Mouse (Mus musculus) kidney, embryonic 15.5 days (tissue): ENCODE data around the gene Klc2. TPM values are rescaled to one million over a fixed set of nuclear protein-coding genes. Genes with fewer than 3 reads are reported as not detected.
"Not testable (repeated sequence)": the region's sequence is repeated elsewhere in the genome, so short reads cannot be mapped to it uniquely, and the experiment has no call there.

Experiments used
- ATAC-seq: fragments of 200-750 bp; cut with Nextera tagmentation; replicated peaks from 2 replicates; pipeline ENCODE4 v1.8.0; 2017; ENCODE audit warnings: moderate TSS enrichment; ENCODE audit not compliant: low FRiP score
- H3K27ac ChIP-seq: fragments of 300-500 bp; sonication (generic); 2 replicates; pipeline ENCODE4 v1.5.1; 2015; ENCODE audit warnings: mild to moderate bottlenecking, inconsistent platforms
- H3K27me3 ChIP-seq: fragments of 300-500 bp; sonication (generic); 2 replicates; pipeline ENCODE4 v1.6.1; 2015; ENCODE audit warnings: inconsistent platforms
- H3K36me3 ChIP-seq: fragments of 300-500 bp; sonication (generic); 2 replicates; pipeline ENCODE4 v1.6.1; 2015; ENCODE audit warnings: inconsistent platforms
- H3K4me1 ChIP-seq: fragments of 300-500 bp; sonication (generic); 2 replicates; pipeline ENCODE4 v1.6.1; 2015; ENCODE audit warnings: inconsistent platforms
- H3K4me2 ChIP-seq: fragments of 300-500 bp; sonication (generic); 2 replicates; pipeline ENCODE4 v1.6.1; 2015; ENCODE audit warnings: moderate library complexity, mild to moderate bottlenecking, inconsistent platforms
- H3K4me3 ChIP-seq: fragments of 300-500 bp; sonication (generic); replicated peaks from 2 replicates; pipeline ENCODE4 v1.5.1; 2015; ENCODE audit warnings: mild to moderate bottlenecking, inconsistent platforms
- H3K9ac ChIP-seq: fragments of 300-500 bp; sonication (generic); 2 replicates; pipeline ENCODE4 v1.6.1; 2015; ENCODE audit warnings: mild to moderate bottlenecking, inconsistent platforms
- H3K9me3 ChIP-seq: fragments of 300-500 bp; sonication (generic); replicated peaks from 2 replicates; pipeline ENCODE4 v1.6.1; 2016; ENCODE audit warnings: inconsistent platforms
- WGBS: fragments of 180-500 bp; shearing (Covaris S2); methylation state at CpG from one replicate; pipeline ENCODE4 v1.1.7; 2015; ENCODE audit warnings: mixed read lengths; 5-methylcytosine and 5-hydroxymethylcytosine counted together
- polyA plus RNA-seq: library from polyadenylated mRNA; unstranded; fragments of >200 nt; fragmentation: Nextera tagmentation; extraction: Ambion mirVana; gene quantifications from 2 replicates; pipeline ENCODE4 v1.2.1, GENCODE M21; 2015

Klc2 gene
- polyA plus RNA-seq, 1 experiment from 2014 or later = 27.8 TPM

GRCm38 (mm10) chr19:5097521-5098362 lies 20.6 kb downstream of the Klc2 start:
- H3K4me1 ChIP-seq = peaks cover 59% of the 10 kb centered on the region
- H3K4me2 ChIP-seq = peak overlapping the region; percentile 100
- peak overlapping the region; percentile 79 for H3K9ac ChIP-seq
- peak overlapping the region; percentile 63 for H3K4me3 ChIP-seq
- peak; percentile 3 for ATAC-seq
- peaks cover 41% of the 10 kb centered on the region for H3K36me3 ChIP-seq
- 4% methylated on average over 31 of the region's 31 CpGs for WGBS
- 0 out of 2 replicates have a peak, but pooled peaks cover 2% of the 10 kb centered on the region for H3K27me3 ChIP-seq
- no peaks in the 10 kb centered on the region for H3K9me3 ChIP-seq
- peak overlapping the region; percentile 45 for H3K27ac ChIP-seq

- Histone ChIP-seq H3K4me2 (peak overlapping the region; percentile 100; the same call in 1 of the 2 replicates), H3K36me3 (peaks cover 41% of the 10 kb centered on the region), H3K4me1 (peaks cover 59% of the 10 kb centered on the region), H3K9ac (no peak overlapping the region), H3K4me3 (no peak overlapping the region), H3K27me3 (0 out of 2 replicates have a peak, but pooled peaks cover 2% of the 10 kb centered on the region), H3K27ac (no peak overlapping the region), H3K9me3 (no peaks in the 10 kb centered on the region)
- no peak for ATAC-seq
- 18% methylated on average over 9 of the region's 9 CpGs for WGBS
Measured at GRCm38 (mm10) chr19:5095887-5096474, 22.4 kb downstream of the Klc2 start.

GRCm38 (mm10) chr19:5094746-5095417 lies 23.5 kb downstream of the Klc2 start:
- H3K9me3 ChIP-seq = no peaks in the 10 kb centered on the region
- WGBS = 39% methylated on average over 11 of the region's 11 CpGs
- H3K27me3 ChIP-seq = 0 out of 2 replicates have a peak, but pooled peaks cover 2% of the 10 kb centered on the region
- ATAC-seq = no peak
- H3K4me1 ChIP-seq = peaks cover 59% of the 10 kb centered on the region
- no peak overlapping the region; the same call in 1 of the 2 replicates for H3K4me3 ChIP-seq
- no peak overlapping the region for H3K27ac ChIP-seq
- H3K4me2 ChIP-seq = peak overlapping the region; percentile 4; the same call in 1 of the 2 replicates
- no peak overlapping the region for H3K9ac ChIP-seq
- H3K36me3 ChIP-seq = peaks cover 40% of the 10 kb centered on the region

- H3K4me1 ChIP-seq = peaks cover 58% of the 10 kb centered on the region
- no peak overlapping the region for H3K9ac ChIP-seq
- peak; percentile 44 for ATAC-seq
- WGBS = under 1% methylated on average over 21 of the region's 21 CpGs
- H3K4me3 ChIP-seq = no peak overlapping the region
- peak overlapping the region; percentile 4; the same call in 1 of the 2 replicates for H3K4me2 ChIP-seq
- H3K27me3 ChIP-seq = 0 out of 2 replicates have a peak, but pooled peaks cover 2% of the 10 kb centered on the region
- H3K9me3 ChIP-seq = no peaks in the 10 kb centered on the region
- H3K27ac ChIP-seq = no peak overlapping the region
- H3K36me3 ChIP-seq = peaks cover 37% of the 10 kb centered on the region
Measured at GRCm38 (mm10) chr19:5094243-5094632, 24.1 kb downstream of the Klc2 start.

GRCm38 (mm10) chr19:5093481-5094242 lies 24.7 kb downstream of the Klc2 start:
- Histone ChIP-seq H3K4me2 (0 out of 2 replicates have a peak overlapping the region, but pooled peaks have one; percentile 4), H3K9me3 (no peaks in the 10 kb centered on the region), H3K36me3 (peaks cover 37% of the 10 kb centered on the region), H3K4me3 (no peak overlapping the region), H3K4me1 (peaks cover 57% of the 10 kb centered on the region), H3K9ac (no peak overlapping the region), H3K27ac (no peak overlapping the region), H3K27me3 (0 out of 2 replicates have a peak, but pooled peaks cover 2% of the 10 kb centered on the region)
- 73% methylated on average over 12 of the region's 12 CpGs for WGBS
- no peak for ATAC-seq

GRCm38 (mm10) chr19:5092083-5092482 lies 26.3 kb downstream of the Klc2 start:
- H3K27me3 ChIP-seq = 0 out of 2 replicates have a peak, but pooled peaks cover 2% of the 10 kb centered on the region
- peaks cover 37% of the 10 kb centered on the region for H3K36me3 ChIP-seq
- WGBS = 87% methylated on average over 10 of the region's 10 CpGs
- H3K9me3 ChIP-seq = no peaks in the 10 kb centered on the region
- H3K4me1 ChIP-seq = peaks cover 48% of the 10 kb centered on the region
- H3K4me2 ChIP-seq = no peak overlapping the region
- H3K27ac ChIP-seq = no peak overlapping the region
- H3K9ac ChIP-seq = no peak overlapping the region
- ATAC-seq = no peak
- H3K4me3 ChIP-seq = no peak overlapping the region

- H3K27ac ChIP-seq = no peak overlapping the region
- H3K27me3 ChIP-seq = peaks cover 23% of the 10 kb centered on the region
- peaks cover 37% of the 10 kb centered on the region for H3K36me3 ChIP-seq
- H3K4me3 ChIP-seq = peak overlapping the region; percentile 90
- 84% methylated on average over 4 of the region's 4 CpGs for WGBS
- peaks cover 33% of the 10 kb centered on the region for H3K4me1 ChIP-seq
- peak overlapping the region; percentile 83 for H3K9ac ChIP-seq
- peak overlapping the region; percentile 87 for H3K4me2 ChIP-seq
- no peaks in the 10 kb centered on the region for H3K9me3 ChIP-seq
- ATAC-seq = no peak
Measured at GRCm38 (mm10) chr19:5089324-5089723, 29.0 kb downstream of the Klc2 start.

- peaks cover 27% of the 10 kb centered on the region for H3K4me1 ChIP-seq
- peak; percentile 92 for ATAC-seq
- no peaks in the 10 kb centered on the region for H3K9me3 ChIP-seq
- peak within 1 kb of the TSS; percentile 92 for H3K27ac ChIP-seq
- peaks cover 35% of the 10 kb centered on the region for H3K27me3 ChIP-seq
- H3K36me3 ChIP-seq = peaks cover 34% of the 10 kb centered on the region
- WGBS = under 1% methylated on average over 58 of the region's 58 CpGs
- peak within 1 kb of the TSS; percentile 87 for H3K4me2 ChIP-seq
- peak within 1 kb of the TSS; percentile 90 for H3K4me3 ChIP-seq
- H3K9ac ChIP-seq = peak within 1 kb of the TSS; percentile 83
Measured at GRCm38 (mm10) chr19:5087884-5088728, 30.3 kb downstream of the Klc2 start, which contains the start of gene Yif1a. Yif1a (plus strand) TSS chr19:5088538.

GRCm38 (mm10) chr19:5086533-5086932 lies 31.8 kb downstream of the Klc2 start:
- 56% methylated on average over 4 of the region's 4 CpGs for WGBS
- not testable (repeated sequence) for ATAC-seq

GRCm38 (mm10) chr19:5085145-5085863 lies 33.1 kb downstream of the Klc2 start, which contains the start of gene Tmem151a:
Tmem151a (minus strand) TSS chr19:5085531.
- Histone ChIP-seq H3K4me1 (peaks cover 27% of the 10 kb centered on the region), H3K27me3 (peaks cover 63% of the 10 kb centered on the region), H3K36me3 (peaks cover 6% of the 10 kb centered on the region; the same call in 1 of the 2 replicates), H3K9me3 (no peaks in the 10 kb centered on the region), H3K4me3 (peak within 1 kb of the TSS; percentile 55), H3K9ac (peak within 1 kb of the TSS; percentile 39; the same call in 1 of the 2 replicates), H3K4me2 (peak within 1 kb of the TSS; percentile 91), H3K27ac (no peak within 1 kb of the TSS)
- under 1% methylated on average over 65 of the region's 69 CpGs for WGBS
- no peak for ATAC-seq

More at GRCm38 (mm10) chr19:5086533-5086932, 31.8 kb downstream of the Klc2 start:
- H3K9me3 ChIP-seq, H3K4me2 ChIP-seq, H3K27ac ChIP-seq, H3K9ac ChIP-seq, H3K4me3 ChIP-seq: not testable (repeated sequence)
- peaks cover 27% of the 10 kb centered on the region for H3K4me1 ChIP-seq
- H3K27me3 ChIP-seq = peaks cover 51% of the 10 kb centered on the region
- H3K36me3 ChIP-seq = peaks cover 19% of the 10 kb centered on the region
